Mouse (Mus musculus) liver, embryonic 14.5 days (tissue): ENCODE measurements around the gene Iars. TPM values are rescaled to one million over a fixed set of nuclear protein-coding genes. Genes with fewer than 3 reads are reported as not detected.

Experiments
- ATAC-seq: fragments of 200-750 bp; cut with Nextera tagmentation; 2 replicates; pipeline ENCODE4 v1.8.0; 2017; ENCODE audit warnings: moderate number of reproducible peaks, mild to moderate bottlenecking, moderate library complexity; ENCODE audit not compliant: insufficient read depth
- DNase-seq, 3 experiments: peaks; one replicate each; pipeline ENCODE4 v3.0.0-alpha.2; 2012 to 2013; ENCODE audit warnings: low read depth in 3 of 3, low spot score in 3 of 3
- H3K27ac ChIP-seq: fragments of 300-500 bp; sonication (generic); 2 replicates; pipeline ENCODE4 v1.5.1; 2014; ENCODE audit warnings: moderate library complexity, mild to moderate bottlenecking, control low read depth, inconsistent platforms
- H3K27me3 ChIP-seq: fragments of 300-500 bp; sonication (generic); 2 replicates; pipeline ENCODE4 v1.6.1; 2014; ENCODE audit warnings: mild to moderate bottlenecking, low read length, moderate library complexity; ENCODE audit not compliant: control insufficient read depth, insufficient read depth
- H3K36me3 ChIP-seq: fragments of 300-500 bp; sonication (generic); replicated peaks from 2 replicates; pipeline ENCODE4 v1.6.1; 2014; ENCODE audit warnings: low read depth; ENCODE audit not compliant: control insufficient read depth, insufficient read depth
- H3K4me1 ChIP-seq, 2 experiments: fragments of 200-500 bp in 1 of 2; fragments of 300-500 bp in 1 of 2; sonication (generic) in 1 of 2; replicated peaks; 2 replicates each; pipeline ENCODE4 v1.6.1; 2012 to 2014; ENCODE audit warnings: antibody characterized with exemption in 1 of 2, inconsistent platforms in 1 of 2, low read length in 1 of 2; ENCODE audit not compliant: control insufficient read depth in 2 of 2, insufficient read depth in 2 of 2
- H3K4me2 ChIP-seq: fragments of 300-500 bp; sonication (generic); 2 replicates; pipeline ENCODE4 v1.6.1; 2014; ENCODE audit warnings: low read depth, mild to moderate bottlenecking, control low read depth, moderate library complexity
- H3K4me3 ChIP-seq, 2 experiments: fragments of 200-500 bp in 1 of 2; fragments of 300-500 bp in 1 of 2; sonication (generic) in 1 of 2; 2 replicates each; pipeline ENCODE4 v1.5.1; 2012 to 2014; ENCODE audit warnings: low read depth in 2 of 2, low read length in 2 of 2, mild to moderate bottlenecking in 2 of 2, control low read depth in 1 of 2, inconsistent platforms in 1 of 2, moderate library complexity in 1 of 2; ENCODE audit not compliant: insufficient read depth in 1 of 2
- H3K9ac ChIP-seq: fragments of 300-500 bp; sonication (generic); replicated peaks from 2 replicates; pipeline ENCODE4 v1.6.1; 2014; ENCODE audit warnings: mild to moderate bottlenecking, control low read depth, moderate library complexity
- H3K9me3 ChIP-seq: fragments of 300-500 bp; sonication (generic); 2 replicates; pipeline ENCODE4 v1.6.1; 2016; ENCODE audit warnings: low read length, mixed read lengths; ENCODE audit not compliant: control insufficient read depth
- CTCF ChIP-seq: IDR thresholded peaks from 2 replicates; pipeline ENCODE4 v1.5.1; 2016; ENCODE audit warnings: antibody characterized with exemption, low read depth, control low read depth
- EP300 ChIP-seq: IDR thresholded peaks from 2 replicates; pipeline ENCODE4 v1.6.1; 2016; ENCODE audit warnings: antibody characterized with exemption, low read depth
- WGBS: fragments of 180-500 bp; shearing (Covaris S2); extraction: QIAGEN DNeasy Blood & Tissue Kit; methylation state at CpG from one replicate; pipeline ENCODE4 v1.1.7; 2014; ENCODE audit not compliant: insufficient replicate concordance; 5-methylcytosine and 5-hydroxymethylcytosine counted together
- polyA plus RNA-seq, 2 experiments: library from polyadenylated mRNA; depleted of rRNA in 1 of 2; stranded (reverse) in 1 of 2; unstranded in 1 of 2; fragments of >200 nt; fragmentation: Nextera tagmentation in 1 of 2; extraction: Ambion mirVana in 1 of 2; gene quantifications; 2 replicates each; pipeline versions ENCODE4 v1.2.1 to v1.2.3; 2012 to 2014

Gene Iars
- polyA plus RNA-seq (2012; rRNA removed) (28.2 and 36.5 TPM in 2 replicates), polyA plus RNA-seq (2014; fragmentation: Nextera tagmentation; extraction: Ambion mirVana) (39.1 and 45.8 TPM in 2 replicates)

- peak; percentile 97 for DNase-seq
- ATAC-seq, result peak; percentile 100
- Histone ChIP-seq H3K4me1 (peaks cover 12 to 15% of the 10 kb centered on the region in 2 experiments), H3K4me2 (peak within 1 kb of the TSS; percentile 70), H3K9me3 (no peaks in the 10 kb centered on the region), H3K27me3 (no peaks in the 10 kb centered on the region), H3K27ac (peak within 1 kb of the TSS; percentile 78), H3K4me3 (peak within 1 kb of the TSS; percentile 79 to 89), H3K36me3 (no peaks in the 10 kb centered on the region; the same call in 1 of the 2 replicates), H3K9ac (peak within 1 kb of the TSS; percentile 85)
- WGBS, result 3% methylated on average over 26 of the region's 26 CpGs
- TF ChIP-seq EP300 (peak; percentile 66), CTCF (no peak)
Measured at GRCm38 (mm10) chr13:49681351-49682232, at the start of gene Iars. TSS of gene Iars (plus strand) at chr13:49682100.

DNA sequence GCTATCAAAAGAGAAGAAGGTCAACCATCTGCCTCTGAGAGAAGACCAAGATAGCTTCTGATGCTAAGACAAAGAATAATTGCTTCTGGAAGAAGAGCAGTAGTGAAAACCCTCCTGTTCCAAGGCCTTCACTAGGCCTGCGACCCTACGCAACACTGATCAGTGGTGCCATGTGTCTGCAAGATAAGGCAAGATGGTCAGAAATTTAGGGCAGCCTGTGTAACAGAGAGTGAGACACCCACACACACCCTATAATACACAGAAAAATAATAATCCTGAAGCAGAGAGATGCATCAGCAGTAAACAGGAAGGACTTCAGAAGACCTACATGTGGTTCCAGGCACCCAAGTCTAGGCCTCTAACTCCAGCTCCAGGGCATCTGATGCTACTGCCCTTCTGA lies 41.9 kb upstream of the Iars start:
- H3K27ac ChIP-seq, result peak overlapping the region; percentile 34

DNA sequence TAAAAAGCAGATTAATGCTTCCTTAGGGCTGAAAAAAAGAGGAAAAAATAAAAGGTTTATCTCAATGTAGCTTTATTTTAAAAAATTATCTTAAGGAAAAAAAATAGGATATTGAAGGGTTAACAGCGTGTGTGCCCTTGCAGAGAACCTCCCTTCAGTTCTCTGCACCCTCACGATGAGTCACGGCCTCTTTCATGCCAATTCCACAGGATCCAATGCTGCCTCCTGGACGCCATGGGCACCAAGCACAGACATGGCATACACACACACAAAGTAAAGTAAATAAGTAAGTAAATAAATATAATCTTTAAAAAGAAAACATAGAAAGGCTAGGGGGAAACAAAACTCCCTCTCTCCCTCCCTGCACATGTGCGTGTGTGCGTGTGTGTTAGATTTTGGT lies 39.2 kb upstream of the Iars start:
- peaks cover 6 to 7% of the 10 kb centered on the region in 2 experiments; a peak in 3 of 4 replicates for H3K4me1 ChIP-seq
- no peak overlapping the region for H3K9ac ChIP-seq
- WGBS, result 80% methylated on average over 6 of the region's 6 CpGs
- ATAC-seq, result no peak
- no peaks in the 10 kb centered on the region for H3K9me3 ChIP-seq
- H3K36me3 ChIP-seq, result peaks cover 8% of the 10 kb centered on the region
- H3K4me3 ChIP-seq, result no peak overlapping the region
- no peak overlapping the region for H3K4me2 ChIP-seq
- H3K27ac ChIP-seq, result no peak overlapping the region
- H3K27me3 ChIP-seq, result no peaks in the 10 kb centered on the region
- TF ChIP-seq CTCF, result no peak
- no peak for DNase-seq

More for the DNA sequence above, 41.9 kb upstream of the Iars start:
- 28% methylated on average over 2 of the region's 2 CpGs for WGBS
- peak; percentile 36 to 46 (median 42) for DNase-seq
- Histone ChIP-seq H3K4me3 (no peak overlapping the region), H3K4me1 (peaks cover 6 to 9% of the 10 kb centered on the region in 2 experiments; a peak in 3 of 4 replicates), H3K4me2 (peak overlapping the region; percentile 15), H3K36me3 (peaks cover 6% of the 10 kb centered on the region), H3K9ac (no peak overlapping the region), H3K27me3 (no peaks in the 10 kb centered on the region), H3K9me3 (no peaks in the 10 kb centered on the region)
- no peak for TF ChIP-seq CTCF
- TF ChIP-seq EP300, result peak; percentile 58; the same call in 1 of the 2 replicates
- peak; percentile 93 for ATAC-seq

- Histone ChIP-seq H3K9ac (no peak overlapping the region; the same call in 1 of the 2 replicates), H3K4me3 (no peak overlapping the region), H3K9me3 (no peaks in the 10 kb centered on the region), H3K36me3 (peaks cover 8% of the 10 kb centered on the region), H3K27me3 (no peaks in the 10 kb centered on the region), H3K4me1 (peaks cover 6 to 7% of the 10 kb centered on the region in 2 experiments; a peak in 3 of 4 replicates), H3K4me2 (no peak overlapping the region), H3K27ac (no peak overlapping the region)
- ATAC-seq (no peak), DNase-seq (no peak)
- no peak for TF ChIP-seq CTCF
- no peak for TF ChIP-seq EP300
Measured at GRCm38 (mm10) chr13:49643669-49644362, 38.1 kb upstream of the Iars start.
